Mouse (Mus musculus): ENCODE results near the gene Nol9. TPM values are rescaled to one million over a fixed set of nuclear protein-coding genes. Genes with fewer than 3 reads are reported as not detected.
"Not testable (repeated sequence)": the region's sequence is repeated elsewhere in the genome, so short reads cannot be mapped to it uniquely, and the experiment has no call there.

Nol9 gene
- total RNA-seq, 2 experiments from 2014 or later: 10.2 to 11.9 TPM

GRCm38 (mm10) chr4:152010707-152011134, 28.4 kb upstream of the Nol9 start:
- DNase-seq: peak in 1 of 2 experiments; percentile 45

- DNase-seq: peak; percentile 34 to 42
These were observed 27.9 kb upstream of the Nol9 start for GRCm38 (mm10) chr4:152011171-152011760.

GRCm38 (mm10) chr4:152012109-152012508, 27.0 kb upstream of the Nol9 start:
- DNase-seq: no peak

GRCm38 (mm10) chr4:152013036-152013813, 25.9 kb upstream of the Nol9 start:
- DNase-seq: peak; percentile 68 to 86

- no peak for DNase-seq
These were observed 20.0 kb upstream of the Nol9 start for GRCm38 (mm10) chr4:152019073-152019472.

GRCm38 (mm10) chr4:152020024-152020423, 19.1 kb upstream of the Nol9 start:
- DNase-seq: no peak

- no peak for DNase-seq
These were observed 17.5 kb upstream of the Nol9 start for GRCm38 (mm10) chr4:152021568-152022097.

GRCm38 (mm10) chr4:152022506-152022905, 16.6 kb upstream of the Nol9 start:
- DNase-seq: no peak

- no peak for DNase-seq
These were observed 14.6 kb upstream of the Nol9 start for GRCm38 (mm10) chr4:152024525-152024924.

GRCm38 (mm10) chr4:152026751-152027508, 12.2 kb upstream of the Nol9 start:
- peak in 1 of 2 experiments; percentile 44 for DNase-seq

- DNase-seq: peak; percentile 98
These were observed 11.6 kb upstream of the Nol9 start, which contains the start of gene Zbtb48 for GRCm38 (mm10) chr4:152027524-152027923. Gene Zbtb48, minus strand, starts transcription at chr4:152027671.

- no peak for DNase-seq
These were observed 10.7 kb upstream of the Nol9 start for GRCm38 (mm10) chr4:152028456-152028855.

GRCm38 (mm10) chr4:152029087-152029486, 10.0 kb upstream of the Nol9 start:
- DNase-seq: no peak

GRCm38 (mm10) chr4:152029997-152030396, 9.1 kb upstream of the Nol9 start:
- DNase-seq: no peak

GRCm38 (mm10) chr4:152032922-152033321, 6.2 kb upstream of the Nol9 start:
- DNase-seq: no peak

- not testable (repeated sequence) for DNase-seq
These were observed 2.7 kb upstream of the Nol9 start for GRCm38 (mm10) chr4:152036464-152036863.

GRCm38 (mm10) chr4:152038225-152038984, 716 bp upstream of the Nol9 start, which contains the start of gene Tas1r1:
Gene Tas1r1, minus strand, starts transcription at chr4:152038568.
- DNase-seq: no peak

GRCm38 (mm10) chr4:152039831-152040310, 750 bp downstream of the Nol9 start:
- no peak for DNase-seq

GRCm38 (mm10) chr4:152041924-152042641, 3.0 kb downstream of the Nol9 start:
- DNase-seq: no peak

- DNase-seq: no peak
These were observed 4.0 kb downstream of the Nol9 start for GRCm38 (mm10) chr4:152043171-152043570.

GRCm38 (mm10) chr4:152044609-152045008, 5.5 kb downstream of the Nol9 start:
- DNase-seq: no peak
